Mouse (Mus musculus) lung, embryonic 15.5 days (tissue): ENCODE data around the gene Igfbp7. TPM values are rescaled to one million over a fixed set of nuclear protein-coding genes. Genes with fewer than 3 reads are reported as not detected.
A peak's percentile ranks its signal among the peaks of the same experiment; 100 is the strongest.
"Not testable (repeated sequence)": the region's sequence is repeated elsewhere in the genome, so short reads cannot be mapped to it uniquely, and the experiment has no call there.

ENCODE experiments used
- ATAC-seq: fragments of 200-750 bp; cut with Nextera tagmentation; 2 replicates; pipeline ENCODE4 v1.8.0; 2017; ENCODE audit warnings: moderate number of reproducible peaks, borderline replicate concordance; ENCODE audit not compliant: low FRiP score, low TSS enrichment; ENCODE audit errors: extremely low read depth
- H3K27ac ChIP-seq: fragments of 300-500 bp; sonication (generic); 2 replicates; pipeline ENCODE4 v1.5.1; 2015; ENCODE audit warnings: moderate library complexity, mild to moderate bottlenecking, inconsistent platforms
- H3K27me3 ChIP-seq: fragments of 300-500 bp; sonication (generic); 2 replicates; pipeline ENCODE4 v1.6.1; 2015; ENCODE audit warnings: inconsistent platforms
- H3K36me3 ChIP-seq: fragments of 300-500 bp; sonication (generic); 2 replicates; pipeline ENCODE4 v1.6.1; 2015; ENCODE audit warnings: inconsistent platforms
- H3K4me1 ChIP-seq: fragments of 300-500 bp; sonication (generic); 2 replicates; pipeline ENCODE4 v1.6.1; 2015; ENCODE audit warnings: inconsistent platforms
- H3K4me2 ChIP-seq: fragments of 300-500 bp; sonication (generic); 2 replicates; pipeline ENCODE4 v1.6.1; 2015; ENCODE audit warnings: inconsistent platforms, mild to moderate bottlenecking, moderate library complexity
- H3K4me3 ChIP-seq: fragments of 300-500 bp; sonication (generic); 2 replicates; pipeline ENCODE4 v1.5.1; 2015; ENCODE audit warnings: mild to moderate bottlenecking, inconsistent platforms
- H3K9ac ChIP-seq: fragments of 300-500 bp; sonication (generic); 2 replicates; pipeline ENCODE4 v1.6.1; 2015; ENCODE audit warnings: inconsistent platforms
- H3K9me3 ChIP-seq: fragments of 300-500 bp; sonication (generic); 2 replicates; pipeline ENCODE4 v1.6.1; 2016; ENCODE audit warnings: inconsistent platforms
- WGBS: fragments of 180-500 bp; shearing (Covaris S2); methylation state at CpG from one replicate; pipeline ENCODE4 v1.1.7; 2015; 5-methylcytosine and 5-hydroxymethylcytosine counted together
- polyA plus RNA-seq: library from polyadenylated mRNA; unstranded; fragments of >200 nt; fragmentation: Nextera tagmentation; extraction: Ambion mirVana; gene quantifications from 2 replicates; pipeline ENCODE4 v1.2.1, GENCODE M21; 2015

Gene Igfbp7
- polyA plus RNA-seq, 1 experiment from 2014 or later, result 88.4 TPM

DNA sequence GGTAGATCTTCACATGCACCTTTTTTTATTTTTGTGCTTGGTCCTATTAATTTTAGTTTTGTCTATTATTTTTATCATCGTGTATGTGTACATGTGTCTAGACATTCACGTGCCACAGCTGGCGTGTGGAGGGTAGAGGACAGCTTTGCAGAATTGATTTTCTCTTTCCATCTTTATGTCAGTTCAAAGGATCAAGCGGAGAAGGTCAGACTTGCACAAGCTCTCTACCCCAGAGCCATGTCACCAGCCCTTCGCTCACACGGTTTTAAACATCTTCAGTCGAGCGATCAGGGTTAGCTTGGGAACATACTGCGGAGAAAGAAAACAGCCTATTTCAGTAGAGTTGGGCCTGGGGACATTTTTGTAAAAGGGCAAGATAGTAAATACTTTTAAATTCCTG, 23.2 kb upstream of the Igfbp7 start:
- ATAC-seq, result no peak
- Histone ChIP-seq H3K4me3 (no peak overlapping the region), H3K4me2 (no peak overlapping the region), H3K9ac (no peak overlapping the region), H3K36me3 (no peaks in the 10 kb centered on the region), H3K4me1 (no peaks in the 10 kb centered on the region), H3K9me3 (no peaks in the 10 kb centered on the region), H3K27ac (no peak overlapping the region), H3K27me3 (no peaks in the 10 kb centered on the region)
- 56% methylated on average over 9 of the region's 9 CpGs for WGBS

- Histone ChIP-seq H3K9me3 (no peaks in the 10 kb centered on the region), H3K27ac (no peak overlapping the region), H3K4me1 (no peaks in the 10 kb centered on the region), H3K4me2 (no peak overlapping the region), H3K9ac (no peak overlapping the region), H3K36me3 (no peaks in the 10 kb centered on the region), H3K27me3 (no peaks in the 10 kb centered on the region), H3K4me3 (no peak overlapping the region)
- ATAC-seq, result no peak
- WGBS, result 81% methylated on average over 11 of the region's 11 CpGs
Observed at GRCm38 (mm10) chr5:77430471-77430870, 22.6 kb upstream of the Igfbp7 start.

- H3K4me1 ChIP-seq, result no peaks in the 10 kb centered on the region
- no peak overlapping the region for H3K4me2 ChIP-seq
- 90% methylated on average over 4 of the region's 4 CpGs for whole genome bisulfite sequencing
- no peaks in the 10 kb centered on the region for H3K9me3 ChIP-seq
- ATAC-seq, result no peak
- no peaks in the 10 kb centered on the region for H3K36me3 ChIP-seq
- H3K27ac ChIP-seq, result no peak overlapping the region
- H3K27me3 ChIP-seq, result no peaks in the 10 kb centered on the region
- no peak overlapping the region for H3K4me3 ChIP-seq
- no peak overlapping the region for H3K9ac ChIP-seq
Observed at GRCm38 (mm10) chr5:77430049-77430448, 22.2 kb upstream of the Igfbp7 start.

DNA sequence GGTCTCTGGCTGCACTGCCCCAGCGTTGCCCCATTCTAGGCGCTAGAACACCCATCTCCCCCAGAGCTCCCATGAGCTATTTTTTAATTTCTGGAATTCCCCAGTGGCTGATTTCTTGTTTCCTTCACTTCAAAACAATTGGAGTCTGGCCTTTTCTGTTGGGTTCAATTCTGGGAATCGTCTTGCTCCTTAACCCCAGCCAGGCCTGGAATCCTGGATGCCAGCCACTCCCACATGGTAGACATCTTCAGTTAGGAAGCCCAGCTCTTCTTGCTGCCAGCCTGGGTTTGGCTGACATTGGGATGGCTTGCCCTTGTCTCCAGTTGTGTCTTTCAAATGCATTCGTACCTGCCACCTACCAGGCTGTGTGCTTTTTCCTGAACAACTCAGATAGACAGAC, 20.7 kb upstream of the Igfbp7 start:
- H3K27ac ChIP-seq, result peak overlapping the region; percentile 19
- no peak for ATAC-seq
- 62% methylated on average over 4 of the region's 4 CpGs for WGBS

DNA sequence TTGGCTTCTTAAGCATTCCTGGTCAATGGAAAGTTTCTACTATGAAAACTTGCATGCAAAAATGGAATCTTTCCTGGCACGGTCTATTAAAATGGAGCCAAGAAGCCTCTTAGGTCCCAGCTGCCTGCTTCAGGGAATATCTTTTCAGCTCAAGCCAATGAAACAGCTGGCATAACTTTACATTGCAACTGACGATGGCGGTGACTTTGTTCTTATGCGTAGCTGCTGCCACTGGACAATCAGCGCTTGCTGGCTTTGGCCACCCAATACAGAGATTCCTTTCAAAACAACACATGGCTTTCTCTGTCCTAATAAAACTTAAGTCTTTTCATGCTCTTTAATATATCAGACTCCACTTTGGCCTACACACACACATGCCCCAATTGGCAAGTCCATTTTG, 20.1 kb upstream of the Igfbp7 start:
- 0 out of 2 replicates have a peak, but pooled peaks have one; percentile 31 for ATAC-seq
- 75% methylated on average over 5 of the region's 5 CpGs for WGBS
- H3K27ac ChIP-seq, result peak overlapping the region; percentile 19; the same call in 1 of the 2 replicates

More for the DNA sequence above, 20.7 kb upstream of the Igfbp7 start:
- H3K36me3 ChIP-seq, result no peaks in the 10 kb centered on the region
- H3K27me3 ChIP-seq, result no peaks in the 10 kb centered on the region
- H3K9ac ChIP-seq, result no peak overlapping the region
- H3K4me3 ChIP-seq, result no peak overlapping the region
- H3K4me1 ChIP-seq, result no peaks in the 10 kb centered on the region
- H3K4me2 ChIP-seq, result no peak overlapping the region
- no peaks in the 10 kb centered on the region for H3K9me3 ChIP-seq

GRCm38 (mm10) chr5:77425721-77426500, 18.1 kb upstream of the Igfbp7 start:
- whole genome bisulfite sequencing, result 66% methylated on average over 7 of the region's 7 CpGs
- Histone ChIP-seq H3K4me1 (no peaks in the 10 kb centered on the region), H3K27ac (no peak overlapping the region), H3K4me2 (no peak overlapping the region), H3K9me3 (no peaks in the 10 kb centered on the region), H3K9ac (no peak overlapping the region), H3K27me3 (no peaks in the 10 kb centered on the region), H3K36me3 (no peaks in the 10 kb centered on the region), H3K4me3 (no peak overlapping the region)
- ATAC-seq, result no peak

More for the DNA sequence above, 20.1 kb upstream of the Igfbp7 start:
- Histone ChIP-seq H3K36me3 (no peaks in the 10 kb centered on the region), H3K9ac (no peak overlapping the region), H3K27me3 (no peaks in the 10 kb centered on the region), H3K9me3 (no peaks in the 10 kb centered on the region), H3K4me3 (no peak overlapping the region), H3K4me2 (no peak overlapping the region), H3K4me1 (no peaks in the 10 kb centered on the region)

- not testable (repeated sequence) for H3K27ac ChIP-seq, H3K36me3 ChIP-seq, H3K9ac ChIP-seq, H3K4me1 ChIP-seq, H3K9me3 ChIP-seq, H3K4me3 ChIP-seq, H3K27me3 ChIP-seq, H3K4me2 ChIP-seq
- WGBS, result 41% methylated on average over 4 of the region's 4 CpGs
- peak; percentile 74 for ATAC-seq
Observed at GRCm38 (mm10) chr5:77419537-77419936, 11.7 kb upstream of the Igfbp7 start.

GRCm38 (mm10) chr5:77416058-77416457, 8.2 kb upstream of the Igfbp7 start:
- H3K4me2 ChIP-seq, result no peak overlapping the region
- no peak for ATAC-seq
- no peaks in the 10 kb centered on the region for H3K36me3 ChIP-seq
- H3K4me3 ChIP-seq, result no peak overlapping the region
- 70% methylated on average over 6 of the region's 6 CpGs for WGBS
- H3K27me3 ChIP-seq, result no peaks in the 10 kb centered on the region
- H3K9me3 ChIP-seq, result no peaks in the 10 kb centered on the region
- H3K27ac ChIP-seq, result no peak overlapping the region
- H3K4me1 ChIP-seq, result no peaks in the 10 kb centered on the region
- H3K9ac ChIP-seq, result no peak overlapping the region

DNA sequence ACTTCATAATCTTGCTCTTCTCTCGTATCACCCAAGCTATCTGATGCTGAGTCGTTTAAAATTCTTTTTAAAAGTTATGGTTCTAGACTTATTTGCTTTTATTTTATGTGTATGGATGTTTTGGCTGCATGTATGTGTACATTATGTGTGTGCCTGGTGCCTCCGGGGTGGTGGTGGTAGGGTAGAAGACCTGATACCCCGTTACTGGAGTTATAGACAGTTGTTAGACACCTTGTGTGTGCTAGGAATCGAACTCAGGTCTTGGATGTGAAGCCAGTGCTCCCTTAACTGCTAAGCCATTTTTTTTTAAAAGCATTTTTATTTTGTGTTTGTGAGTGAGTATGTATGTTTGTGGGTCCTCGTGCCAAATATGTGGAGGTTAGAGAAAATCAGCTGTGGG, 689 bp upstream of the Igfbp7 start:
- H3K36me3 ChIP-seq, result no peaks in the 10 kb centered on the region
- H3K9me3 ChIP-seq, result no peaks in the 10 kb centered on the region
- 87% methylated on average over 6 of the region's 6 CpGs for WGBS
- no peak overlapping the region for H3K27ac ChIP-seq
- no peak overlapping the region for H3K9ac ChIP-seq
- H3K4me2 ChIP-seq, result peak overlapping the region; percentile 99; the same call in 1 of the 2 replicates
- no peak for ATAC-seq
- peaks cover 13% of the 10 kb centered on the region for H3K4me1 ChIP-seq
- H3K27me3 ChIP-seq, result no peaks in the 10 kb centered on the region
- no peak overlapping the region for H3K4me3 ChIP-seq

DNA sequence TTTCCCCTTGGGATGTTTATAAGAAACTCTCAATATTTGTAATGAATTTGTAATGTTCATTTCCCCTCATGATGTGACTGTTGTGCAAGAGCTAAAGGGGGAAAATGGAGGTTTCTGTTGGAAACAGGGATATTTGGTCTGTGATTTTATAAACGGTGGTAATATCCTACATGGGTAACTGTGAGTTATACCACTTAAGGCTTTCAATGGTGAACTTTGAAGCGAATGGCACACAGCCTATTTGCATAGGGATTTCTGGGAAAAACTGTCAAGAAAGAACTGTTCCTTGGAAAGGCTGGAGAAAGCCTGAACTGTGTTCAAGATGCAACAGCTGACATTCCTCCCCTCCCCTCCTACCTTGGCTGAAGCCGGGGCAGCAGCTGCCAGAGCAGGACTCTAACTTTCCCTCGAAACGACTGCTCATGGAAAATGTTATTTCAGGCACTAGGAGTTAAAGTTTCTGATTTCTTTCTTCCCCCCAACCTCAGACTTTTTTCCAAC, 1.4 kb downstream of the Igfbp7 start:
- Histone ChIP-seq H3K36me3 (no peaks in the 10 kb centered on the region), H3K4me2 (peak overlapping the region; percentile 99), H3K4me1 (peaks cover 22% of the 10 kb centered on the region), H3K4me3 (peak overlapping the region; percentile 69), H3K27me3 (no peaks in the 10 kb centered on the region), H3K9ac (no peak overlapping the region), H3K9me3 (no peaks in the 10 kb centered on the region), H3K27ac (peak overlapping the region; percentile 88)
- no peak for ATAC-seq
- 32% methylated on average over 5 of the region's 5 CpGs for WGBS

- H3K27ac ChIP-seq, result no peak overlapping the region
- WGBS, result 54% methylated on average over 5 of the region's 5 CpGs
- no peak overlapping the region for H3K4me3 ChIP-seq
- H3K9ac ChIP-seq, result no peak overlapping the region
- no peak for ATAC-seq
- H3K9me3 ChIP-seq, result no peaks in the 10 kb centered on the region
- H3K4me2 ChIP-seq, result no peak overlapping the region
- H3K27me3 ChIP-seq, result no peaks in the 10 kb centered on the region
- no peaks in the 10 kb centered on the region for H3K36me3 ChIP-seq
- H3K4me1 ChIP-seq, result peaks cover 30% of the 10 kb centered on the region
Observed at GRCm38 (mm10) chr5:77405455-77406057, 2.3 kb downstream of the Igfbp7 start.

DNA sequence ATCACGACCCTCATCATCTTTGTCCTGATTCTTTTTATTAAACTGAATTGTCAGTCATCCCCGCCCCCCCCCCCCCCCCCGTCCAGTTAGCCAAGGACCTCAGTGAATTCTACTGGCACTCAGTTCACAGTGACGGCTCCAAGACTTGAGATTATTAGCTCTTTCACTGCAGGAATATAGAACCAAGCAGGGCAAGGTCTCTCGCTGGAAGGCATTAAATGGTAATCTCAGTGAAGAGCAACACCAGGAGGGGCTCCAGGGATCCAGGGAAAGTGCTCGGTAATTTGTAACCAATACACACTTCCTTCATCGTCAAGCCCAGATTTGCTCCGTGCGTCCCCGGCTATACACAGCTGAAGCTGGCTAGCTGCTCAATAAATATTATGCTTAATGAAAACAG, 2.9 kb downstream of the Igfbp7 start:
- H3K27ac ChIP-seq, result no peak overlapping the region
- no peaks in the 10 kb centered on the region for H3K27me3 ChIP-seq
- H3K4me1 ChIP-seq, result peaks cover 35% of the 10 kb centered on the region
- no peak for ATAC-seq
- H3K9ac ChIP-seq, result no peak overlapping the region
- no peaks in the 10 kb centered on the region for H3K36me3 ChIP-seq
- no peaks in the 10 kb centered on the region for H3K9me3 ChIP-seq
- WGBS, result 71% methylated on average over 9 of the region's 10 CpGs
- no peak overlapping the region for H3K4me3 ChIP-seq
- no peak overlapping the region for H3K4me2 ChIP-seq
